Mouse (Mus musculus) right cerebral cortex, postnatal 36 days (tissue): ENCODE measurements around the gene Shprh.
"Not testable (repeated sequence)": the region's sequence is repeated elsewhere in the genome, so short reads cannot be mapped to it uniquely, and the experiment has no call there.

Experiments
- DNase-seq, 2 experiments: peaks; one replicate each; pipeline ENCODE4 v3.0.0; 2022; ENCODE audit warnings: low spot score in 2 of 2, mixed read lengths in 1 of 2

Gene Shprh

DNA sequence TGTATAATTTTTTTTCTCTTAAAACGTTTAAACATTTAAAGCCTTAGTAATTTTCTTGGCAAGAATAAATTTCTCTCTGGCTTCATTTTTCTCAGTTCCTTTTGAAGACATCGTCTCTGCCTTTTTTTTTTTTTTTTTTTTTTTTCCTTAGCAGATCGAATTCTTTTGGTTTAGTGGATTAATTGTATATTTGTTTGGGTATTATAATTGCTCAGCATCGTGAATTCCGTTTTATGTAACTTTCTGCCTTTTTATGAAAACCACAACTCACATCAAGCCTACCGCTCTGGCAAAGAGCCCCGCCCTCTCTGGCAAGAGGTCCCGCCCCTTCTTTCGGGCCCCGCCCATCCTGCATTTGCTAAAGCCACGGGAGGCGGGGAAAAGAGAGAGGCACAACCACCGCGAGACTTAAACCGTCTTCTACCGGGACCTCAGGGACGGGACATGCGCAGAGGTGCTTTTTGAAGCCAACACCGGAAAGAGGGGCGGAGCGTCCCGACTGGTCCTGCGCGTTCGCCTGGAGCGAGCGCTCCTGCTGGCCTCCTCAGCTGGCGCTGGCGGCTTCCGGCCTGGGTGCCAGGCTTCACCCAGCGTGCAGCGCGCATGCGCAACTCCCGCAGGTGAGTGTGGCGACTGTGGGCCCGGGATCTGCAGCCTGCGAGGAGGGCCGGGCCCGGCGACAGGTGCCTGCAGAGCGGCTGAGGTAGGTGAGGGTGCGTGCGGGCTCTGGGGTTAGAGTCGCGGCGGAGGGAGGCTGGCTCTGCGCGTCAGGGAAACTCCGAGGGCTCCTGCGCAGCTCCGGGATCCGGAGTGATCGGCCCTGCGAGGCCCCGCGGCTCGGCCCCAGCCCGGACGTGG lies at the start of gene Shprh:
Gene Shprh, plus strand, starts transcription at position 544 of the 858 bp plus-strand sequence.
- DNase-seq = peak; percentile 97 to 98

- DNase-seq = peak in 1 of 2 experiments; percentile 3
Observed at GRCm38 (mm10) chr10:11121781-11122180, 27.4 kb upstream of the Shprh start.

- no peak for DNase-seq
Observed at GRCm38 (mm10) chr10:11145580-11145979, 3.6 kb upstream of the Shprh start.

GRCm38 (mm10) chr10:11148446-11148845 lies 781 bp upstream of the Shprh start:
- no peak for DNase-seq

GRCm38 (mm10) chr10:11149742-11150125 lies 507 bp downstream of the Shprh start:
- DNase-seq = no peak

DNA sequence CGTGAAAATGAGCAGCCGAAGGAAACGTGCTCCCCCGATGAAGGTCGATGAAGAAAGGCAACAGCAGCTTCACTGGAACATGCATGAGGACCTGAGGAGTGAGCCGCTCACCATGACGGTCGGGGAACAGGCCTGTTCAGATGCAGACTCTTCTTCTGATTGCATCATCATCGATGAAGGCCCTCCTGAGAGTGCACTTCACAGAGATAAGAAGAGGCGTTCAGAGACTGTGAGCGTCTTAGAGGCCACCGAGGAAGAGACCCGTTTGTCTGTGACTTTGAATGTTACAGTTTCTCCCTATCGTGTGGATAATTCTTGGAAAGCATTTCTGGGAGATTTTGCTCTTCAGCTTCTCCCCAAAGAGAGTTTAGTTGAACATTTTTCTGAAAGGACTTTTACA lies 2.4 kb downstream of the Shprh start:
- no peak for DNase-seq

DNA sequence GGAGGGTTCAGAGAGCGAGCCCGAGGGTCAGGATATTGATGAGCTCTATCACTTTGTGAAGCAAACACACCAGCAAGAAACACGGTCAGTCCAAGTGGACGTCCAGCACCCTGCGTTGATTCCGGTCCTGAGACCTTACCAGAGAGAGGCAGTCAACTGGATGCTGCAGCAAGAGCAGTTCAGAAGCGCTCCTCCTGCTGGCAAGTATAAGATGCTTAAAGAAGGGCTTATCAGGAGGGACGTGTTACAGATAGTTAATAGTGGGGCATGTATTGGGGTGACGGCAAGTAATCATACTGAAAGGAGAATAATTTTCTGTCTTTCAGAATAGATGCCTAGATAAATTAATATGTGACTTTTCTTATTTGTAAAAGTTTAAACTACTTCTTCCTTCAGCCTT lies 7.8 kb downstream of the Shprh start:
- no peak for DNase-seq

DNA sequence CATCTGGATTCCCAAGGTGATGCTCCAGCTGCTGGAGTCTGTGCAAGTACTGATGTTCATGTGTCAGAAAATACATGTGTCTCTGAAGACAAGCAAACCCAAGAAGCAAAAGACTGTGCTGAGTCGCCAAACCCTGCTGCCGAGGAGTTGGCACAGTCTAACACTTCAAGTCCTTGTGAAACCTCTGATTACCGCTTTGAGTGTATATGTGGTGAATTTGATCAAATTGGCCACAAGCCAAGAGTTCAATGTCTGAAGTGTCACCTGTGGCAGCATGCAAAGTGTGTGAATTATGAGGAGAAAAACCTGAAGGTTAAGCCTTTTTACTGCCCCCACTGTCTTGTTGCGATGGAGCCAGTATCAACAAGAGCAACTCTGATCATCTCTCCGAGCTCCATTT lies 15.3 kb downstream of the Shprh start:
- DNase-seq = no peak

DNA sequence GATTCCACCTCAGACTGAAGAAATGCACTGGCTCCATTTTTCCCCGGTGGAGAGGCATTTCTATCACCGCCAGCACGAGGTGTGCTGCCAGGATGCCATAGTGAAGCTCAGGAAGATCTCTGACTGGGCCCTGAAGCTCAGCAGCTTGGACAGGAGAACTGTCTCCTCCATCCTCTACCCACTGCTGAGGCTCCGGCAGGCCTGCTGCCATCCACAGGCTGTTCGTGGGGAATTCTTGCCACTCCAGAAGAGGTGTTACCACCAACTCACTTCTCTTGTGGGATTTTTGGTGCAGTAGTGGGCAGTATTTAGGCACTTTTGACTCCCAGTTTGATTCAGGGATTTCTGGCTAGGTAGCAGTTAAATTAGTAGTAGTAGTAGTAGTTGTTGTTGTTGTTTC lies 21.0 kb downstream of the Shprh start:
- DNase-seq = no peak

DNA sequence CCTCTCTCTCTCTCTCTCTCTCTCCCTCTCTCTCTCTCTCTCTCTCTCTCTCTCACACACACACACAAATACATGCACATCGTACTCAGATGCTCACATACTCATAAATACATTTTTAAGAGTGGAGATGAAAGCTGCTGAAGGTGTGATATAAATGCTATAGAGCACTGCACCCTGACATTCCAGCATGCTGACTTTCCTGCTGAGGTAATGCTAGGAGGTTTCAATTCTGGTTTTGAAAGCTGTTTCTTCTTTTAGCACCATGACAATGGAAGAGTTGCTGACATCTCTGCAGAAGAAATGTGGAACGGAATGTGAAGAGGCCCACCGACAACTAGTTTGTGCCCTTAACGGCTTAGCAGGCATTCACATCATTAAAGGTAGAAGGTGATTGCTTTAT lies 22.4 kb downstream of the Shprh start:
- no peak for DNase-seq

DNA sequence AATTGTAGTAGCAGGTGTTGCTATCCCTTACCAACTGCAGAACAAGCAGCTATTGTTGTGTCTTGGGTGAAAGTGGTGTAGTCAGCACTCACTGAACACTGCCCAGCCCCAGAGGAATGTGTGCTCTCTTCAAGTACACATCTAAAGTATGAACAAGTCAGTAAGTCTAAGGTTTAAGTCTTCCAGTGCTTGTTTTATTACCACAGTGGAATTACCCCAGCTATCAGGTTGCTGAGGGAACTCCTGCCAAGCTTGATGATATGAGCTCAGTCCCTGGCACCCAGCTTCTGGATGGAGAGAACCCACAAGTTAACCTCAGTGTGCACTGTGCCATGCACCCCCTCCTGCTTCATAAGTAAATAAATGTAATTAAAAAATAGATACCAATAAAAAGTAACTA lies 23.3 kb downstream of the Shprh start:
- DNase-seq = no peak

DNA sequence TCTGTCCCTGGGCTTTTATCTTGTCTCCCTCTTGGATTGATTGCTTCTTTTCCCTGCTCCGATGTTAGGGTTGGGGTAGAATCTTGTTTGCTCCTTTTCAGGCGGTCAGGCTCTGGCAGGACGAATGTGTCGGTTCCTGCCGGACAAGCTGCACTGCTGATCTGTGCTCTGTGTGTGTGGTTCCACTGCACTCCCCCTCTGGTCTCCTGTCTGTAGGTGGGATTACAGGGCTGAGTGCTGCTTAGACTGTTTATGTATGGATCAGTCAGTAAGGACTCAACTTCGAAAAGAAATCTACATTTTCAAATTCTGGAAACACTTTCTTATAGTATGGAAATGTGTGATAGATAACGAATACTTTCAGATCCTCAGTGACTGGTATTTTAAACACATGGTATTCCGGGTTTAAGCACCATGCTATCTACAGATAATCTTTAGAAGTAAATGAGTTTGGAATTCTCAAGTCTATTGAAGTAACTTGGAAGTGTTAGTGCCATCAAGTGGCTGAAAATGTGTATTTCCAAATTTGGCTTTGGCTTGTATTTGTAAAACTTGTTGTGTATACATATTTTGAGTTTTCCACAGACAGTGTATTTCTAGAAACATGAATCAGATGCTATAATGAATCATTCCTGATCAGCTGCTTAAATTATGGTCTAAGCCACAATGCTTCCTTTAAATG lies 26.7 kb downstream of the Shprh start:
- DNase-seq = no peak

DNA sequence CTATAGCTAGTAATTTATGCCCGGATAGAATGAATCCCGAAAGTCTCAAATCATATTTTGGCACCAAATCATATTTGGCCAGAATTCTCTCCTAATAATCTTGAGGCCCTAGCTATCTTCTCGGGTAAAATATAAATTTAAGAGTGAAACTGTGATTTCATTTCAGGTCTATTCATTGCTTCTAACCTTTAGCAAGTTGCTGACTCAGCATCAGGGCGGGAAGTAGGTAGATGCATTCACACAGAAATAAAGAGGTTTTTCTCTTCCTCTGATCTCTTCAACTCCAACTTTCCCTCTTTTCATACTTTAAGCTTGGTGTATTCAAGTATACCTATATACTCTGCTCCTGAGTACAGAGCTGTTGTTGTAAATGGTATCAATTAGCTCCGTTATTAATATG lies 30.9 kb downstream of the Shprh start:
- DNase-seq = no peak

DNA sequence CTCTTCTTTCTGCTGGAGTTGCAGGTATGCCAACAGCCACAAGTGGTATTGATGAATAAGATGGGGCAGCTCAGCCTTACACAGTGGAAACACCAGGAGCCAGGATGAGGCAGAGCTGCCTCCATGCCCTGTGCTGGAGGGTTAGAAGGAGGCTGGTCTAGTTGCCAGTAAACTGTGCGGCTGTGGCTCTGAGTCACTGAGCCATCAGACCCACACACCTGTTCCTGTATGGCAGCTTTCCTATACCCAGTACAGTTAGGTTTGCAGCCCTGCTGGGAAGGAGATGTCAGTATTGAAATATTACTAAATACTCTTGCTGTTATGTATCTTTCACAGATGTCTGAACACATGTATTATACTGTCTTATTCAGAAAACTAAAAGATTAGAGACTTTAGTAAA lies 48.1 kb downstream of the Shprh start:
- DNase-seq = no peak

- no peak for DNase-seq
Observed at GRCm38 (mm10) chr10:11198346-11198745, 49.1 kb downstream of the Shprh start.

DNA sequence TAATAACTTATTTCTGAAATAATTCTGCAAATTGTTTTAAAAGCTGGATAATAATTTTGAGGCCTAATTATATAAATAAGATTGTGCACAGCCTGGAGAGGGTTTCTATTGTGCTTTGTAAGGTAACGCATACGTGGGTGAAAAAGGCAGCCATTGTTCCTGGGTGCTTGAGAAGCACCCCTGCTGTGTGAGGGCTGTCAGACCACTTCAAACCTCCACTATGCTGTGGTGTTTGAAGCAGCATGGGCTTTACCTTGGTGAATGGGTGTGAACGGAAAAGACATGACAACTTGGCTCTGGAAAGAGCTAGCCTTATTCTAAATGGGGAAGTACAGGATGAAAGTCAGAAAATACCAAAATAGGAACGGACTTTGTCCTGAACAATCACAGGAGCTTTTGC lies 50.8 kb downstream of the Shprh start:
- no peak for DNase-seq

DNA sequence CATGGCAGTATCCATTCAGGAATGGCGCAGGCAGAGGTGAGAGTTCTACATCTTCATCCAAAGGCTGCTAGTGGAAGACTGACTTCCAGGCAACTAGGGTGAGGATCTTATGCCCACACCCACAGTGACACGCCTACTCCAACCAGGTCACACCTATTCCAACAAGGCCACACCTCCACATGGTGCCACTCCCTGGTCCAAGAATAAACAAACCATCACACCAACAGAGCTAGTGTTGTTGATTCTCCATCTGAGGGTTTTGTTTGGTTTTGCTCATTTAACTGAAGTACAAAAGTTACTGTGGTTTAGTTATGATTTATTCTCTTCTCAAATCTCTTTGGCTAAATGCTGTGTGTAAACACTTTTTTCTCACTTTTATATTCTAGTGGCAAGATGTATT lies 56.7 kb downstream of the Shprh start:
- DNase-seq = not testable (repeated sequence)

DNA sequence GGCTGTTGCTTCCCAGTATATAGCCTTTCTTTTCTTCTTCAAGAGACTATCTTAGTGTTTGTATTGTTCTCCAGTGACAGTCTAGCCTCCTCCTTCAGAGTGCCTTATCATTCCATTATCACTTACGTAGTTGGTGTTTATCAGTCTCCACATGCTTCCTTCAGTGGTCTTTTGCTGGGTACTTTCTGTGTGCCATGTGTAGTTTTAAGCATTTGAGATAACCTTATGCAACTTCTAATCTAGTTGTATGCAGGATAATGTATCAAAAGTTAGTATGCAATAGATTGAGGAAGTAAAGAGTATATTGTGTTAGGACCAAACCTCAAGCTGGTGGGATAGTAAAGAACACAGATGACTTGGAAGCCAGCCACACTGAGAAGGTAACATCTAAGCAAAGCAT lies 59.4 kb downstream of the Shprh start:
- DNase-seq = no peak

DNA sequence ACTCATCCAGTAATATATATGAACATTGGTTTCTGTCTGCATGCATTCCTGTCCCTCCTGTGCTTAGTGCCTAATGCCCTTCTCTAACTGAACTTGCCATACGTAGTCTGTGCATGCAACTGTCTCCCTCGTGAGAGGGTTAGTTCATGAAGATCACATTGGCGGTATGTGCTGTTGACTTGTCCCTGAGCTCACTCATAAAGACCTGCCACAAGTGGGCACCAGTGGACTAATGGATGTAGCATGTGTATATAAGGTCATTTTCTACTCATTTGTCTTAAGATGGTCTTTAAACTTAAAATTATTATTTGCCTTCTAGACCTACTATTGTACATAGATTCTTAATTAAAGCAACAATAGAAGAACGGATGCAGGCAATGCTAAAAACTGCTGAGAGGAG lies 62.8 kb downstream of the Shprh start:
- DNase-seq = no peak

DNA sequence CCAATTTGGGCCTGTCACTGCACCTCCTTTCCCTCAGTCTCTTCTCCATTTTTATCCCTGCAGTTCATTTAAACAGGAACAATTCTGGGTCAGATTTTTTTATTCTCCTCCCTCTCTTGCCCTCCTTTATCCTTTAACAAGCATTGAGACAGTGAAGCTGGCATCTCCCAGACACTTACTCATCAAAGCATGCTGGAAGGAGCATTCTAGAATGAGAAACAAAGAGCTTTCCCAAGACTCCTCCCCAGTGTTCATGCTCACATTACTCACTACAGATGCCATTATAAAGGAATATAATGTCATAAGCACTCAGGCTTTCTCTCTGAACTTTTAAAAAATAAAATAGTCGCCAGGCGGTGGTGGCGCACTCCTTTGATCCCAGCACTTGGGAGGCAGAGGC lies 77.2 kb downstream of the Shprh start:
- DNase-seq = no peak

- no peak for DNase-seq
Observed at GRCm38 (mm10) chr10:11229545-11230178, 80.4 kb downstream of the Shprh start.

DNA sequence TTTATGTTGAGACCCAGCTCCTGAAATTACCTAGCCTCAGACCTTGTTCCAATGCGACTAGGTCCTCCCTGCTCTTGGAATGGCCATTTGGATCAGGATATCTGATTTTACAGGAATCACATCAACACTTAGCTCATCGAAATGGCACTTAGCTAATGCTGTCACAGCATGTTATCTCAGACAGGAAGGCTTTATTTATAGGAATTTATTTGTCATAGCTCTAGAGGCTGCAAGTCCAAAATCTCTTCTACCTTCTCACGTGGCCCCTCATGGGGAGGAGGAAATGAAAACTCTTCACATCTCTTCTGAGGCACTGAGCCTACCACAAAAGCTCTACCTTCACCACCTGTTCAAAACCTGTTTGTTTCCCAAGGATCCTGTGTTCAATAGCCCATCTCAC lies 84.0 kb downstream of the Shprh start:
- no peak for DNase-seq

GRCm38 (mm10) chr10:11242988-11243387 lies 93.8 kb downstream of the Shprh start:
- not testable (repeated sequence) for DNase-seq
